Mouse (Mus musculus) T-helper 1 cell (primary cell): ENCODE measurements around the gene Sema3f.

ENCODE experiments used
- in situ Hi-C: fragments of 300-600 bp; cut with MboI, MseI; formaldehyde crosslinking; loops from one replicate; pipeline ENCODE4 v1.15.1; 2025; ENCODE audit warnings: high pct_unique_total_duplicates

Gene Sema3f

GRCm38 (mm10) chr9:107665308-107665707 is 45.0 kb downstream of the Sema3f start:
- in situ Hi-C loops, result no loop called here

GRCm38 (mm10) chr9:107663525-107663924 is 46.8 kb downstream of the Sema3f start:
- in situ Hi-C loops, result no loop called here

- in situ Hi-C loops, result no loop called here
These were observed 47.9 kb downstream of the Sema3f start for GRCm38 (mm10) chr9:107662342-107662741.

GRCm38 (mm10) chr9:107660777-107661176 is 49.5 kb downstream of the Sema3f start:
- in situ Hi-C loops, result no loop called here

- in situ Hi-C loops, result no loop called here
These were observed 50.3 kb downstream of the Sema3f start for GRCm38 (mm10) chr9:107659961-107660360.

- in situ Hi-C loops, result no loop called here
These were observed 50.7 kb downstream of the Sema3f start for GRCm38 (mm10) chr9:107659551-107659950.

- in situ Hi-C loops, result no loop called here
These were observed 52.2 kb downstream of the Sema3f start for GRCm38 (mm10) chr9:107658096-107658495.

GRCm38 (mm10) chr9:107657144-107657543 is 53.1 kb downstream of the Sema3f start:
- in situ Hi-C loops, result no loop called here

GRCm38 (mm10) chr9:107654585-107654984 is 55.7 kb downstream of the Sema3f start:
- in situ Hi-C loops, result no loop called here

GRCm38 (mm10) chr9:107653474-107653873 is 56.8 kb downstream of the Sema3f start:
- in situ Hi-C loops, result no loop called here

- in situ Hi-C loops, result no loop called here
These were observed 59.4 kb downstream of the Sema3f start for GRCm38 (mm10) chr9:107650708-107651481.

GRCm38 (mm10) chr9:107650225-107650624 is 60.0 kb downstream of the Sema3f start:
- in situ Hi-C loops, result no loop called here

GRCm38 (mm10) chr9:107648767-107649166 is 61.5 kb downstream of the Sema3f start:
- in situ Hi-C loops, result loop anchor here (10.0 kb wide), 1 partner anchor 964 kb away; the partner anchor contains the start of gene Tex264

- in situ Hi-C loops, result loop anchor here (10.0 kb wide), 1 partner anchor 962 kb away; the partner anchor contains the start of gene Tex264
These were observed 63.3 kb downstream of the Sema3f start for GRCm38 (mm10) chr9:107646975-107647374.

- in situ Hi-C loops, result loop anchor here (10.0 kb wide), 1 partner anchor 961 kb away; the partner anchor contains the start of gene Tex264
These were observed 64.7 kb downstream of the Sema3f start for GRCm38 (mm10) chr9:107645577-107645976.

GRCm38 (mm10) chr9:107645153-107645510 is 65.1 kb downstream of the Sema3f start:
- in situ Hi-C loops, result loop anchor here (10.0 kb wide), 1 partner anchor 960 kb away; the partner anchor contains the start of gene Tex264

GRCm38 (mm10) chr9:107644495-107645152 is 65.7 kb downstream of the Sema3f start:
- in situ Hi-C loops, result loop anchor here (10.0 kb wide), 1 partner anchor 960 kb away; the partner anchor contains the start of gene Tex264

- in situ Hi-C loops, result loop anchor here (10.0 kb wide), 1 partner anchor 959 kb away; the partner anchor contains the start of gene Tex264
These were observed 66.6 kb downstream of the Sema3f start for GRCm38 (mm10) chr9:107643544-107644214.

- in situ Hi-C loops, result loop anchor here (10.0 kb wide), 1 partner anchor 957 kb away; the partner anchor contains the start of gene Tex264
These were observed 68.6 kb downstream of the Sema3f start for GRCm38 (mm10) chr9:107641666-107642065.

GRCm38 (mm10) chr9:107640257-107640772 is 70.0 kb downstream of the Sema3f start:
- in situ Hi-C loops, result loop anchor here (10.0 kb wide), 1 partner anchor 956 kb away; the partner anchor contains the start of gene Tex264

GRCm38 (mm10) chr9:107637070-107637469 is 73.2 kb downstream of the Sema3f start:
- in situ Hi-C loops, result no loop called here
